Mouse (Mus musculus) olfactory bulb, adult 2 months (tissue): Measurements from ENCODE around the gene Lpcat4. TPM values are rescaled to one million over a fixed set of nuclear protein-coding genes. Genes with fewer than 3 reads are reported as not detected.

Experiments used
- H3K27ac ChIP-seq: fragments of 200-500 bp; 2 replicates; pipeline ENCODE4 v1.5.1; 2012; ENCODE audit warnings: low read depth, low read length; ENCODE audit not compliant: insufficient read depth
- H3K4me1 ChIP-seq: fragments of 200-500 bp; 2 replicates; pipeline ENCODE4 v1.6.1; 2012; ENCODE audit warnings: low read length; ENCODE audit not compliant: control insufficient read depth, insufficient read depth
- H3K4me3 ChIP-seq: fragments of 200-500 bp; 2 replicates; pipeline ENCODE4 v1.5.1; 2012; ENCODE audit warnings: mild to moderate bottlenecking, low read depth, low read length, moderate library complexity; ENCODE audit not compliant: insufficient read depth
- CTCF ChIP-seq: fragments of 200-500 bp; IDR thresholded peaks from 2 replicates; pipeline ENCODE4 v1.5.1; 2012; ENCODE audit warnings: low read depth, mild to moderate bottlenecking, low read length, moderate library complexity; ENCODE audit not compliant: insufficient read depth
- POLR2A ChIP-seq: fragments of 200-500 bp; IDR thresholded peaks from 2 replicates; pipeline ENCODE4 v1.6.1; 2012; ENCODE audit warnings: mild to moderate bottlenecking, low read depth, low read length, moderate library complexity; ENCODE audit not compliant: insufficient read depth
- WGBS: fragments of 180-500 bp; shearing (Covaris S2); methylation state at CpG from one replicate; pipeline ENCODE4 v1.1.7; 2018; 5-methylcytosine and 5-hydroxymethylcytosine counted together
- polyA plus RNA-seq: library from polyadenylated mRNA; stranded (reverse); fragments of >200 nt; gene quantifications from 2 replicates; pipeline ENCODE4 v1.2.4, GENCODE M21; 2012; ENCODE audit warnings: low replicate concordance; ENCODE audit not compliant: missing spikeins, insufficient read depth, insufficient read length

Gene Lpcat4
- polyA plus RNA-seq = not detected in 2 replicates

GRCm38 (mm10) chr2:112239212-112239934 is at the start of gene Lpcat4:
Lpcat4 (plus strand) TSS chr2:112239468.
- TF ChIP-seq POLR2A (peak; percentile 58; the same call in 1 of the 2 replicates), CTCF (peak; percentile 87)
- peak within 1 kb of the TSS; percentile 93 for H3K4me3 ChIP-seq
- WGBS = under 1% methylated on average over 93 of the region's 94 CpGs

GRCm38 (mm10) chr2:112196859-112197258 is 42.4 kb upstream of the Lpcat4 start:
- WGBS = 0% methylated on average over 2 of the region's 2 CpGs
- no peak overlapping the region for H3K27ac ChIP-seq
- TF ChIP-seq CTCF (no peak), POLR2A (no peak)
- H3K4me3 ChIP-seq = no peak overlapping the region
- H3K4me1 ChIP-seq = no peaks in the 10 kb centered on the region

More at GRCm38 (mm10) chr2:112239212-112239934, at the start of gene Lpcat4:
- Histone ChIP-seq H3K4me1 (peaks cover 9% of the 10 kb centered on the region), H3K27ac (peak within 1 kb of the TSS; percentile 93)

GRCm38 (mm10) chr2:112203056-112203455 is 36.2 kb upstream of the Lpcat4 start:
- H3K4me3 ChIP-seq = no peak overlapping the region
- H3K27ac ChIP-seq = no peak overlapping the region
- no peaks in the 10 kb centered on the region for H3K4me1 ChIP-seq
- WGBS = 44% methylated on average over 6 of the region's 6 CpGs
- no peak for TF ChIP-seq POLR2A
- TF ChIP-seq CTCF = no peak

GRCm38 (mm10) chr2:112210142-112210541 is 29.1 kb upstream of the Lpcat4 start:
- whole genome bisulfite sequencing = 17% methylated on average over 6 of the region's 6 CpGs
- no peak overlapping the region for H3K4me3 ChIP-seq
- TF ChIP-seq CTCF = no peak
- TF ChIP-seq POLR2A = no peak
- no peaks in the 10 kb centered on the region for H3K4me1 ChIP-seq
- no peak overlapping the region for H3K27ac ChIP-seq

- TF ChIP-seq CTCF (no peak), POLR2A (no peak)
- no peaks in the 10 kb centered on the region for H3K4me1 ChIP-seq
- H3K27ac ChIP-seq = no peak overlapping the region
- no peak overlapping the region for H3K4me3 ChIP-seq
- WGBS = 37% methylated on average over 2 of the region's 2 CpGs
Observed at GRCm38 (mm10) chr2:112210699-112211098, 28.6 kb upstream of the Lpcat4 start.

GRCm38 (mm10) chr2:112215977-112216376 is 23.3 kb upstream of the Lpcat4 start:
- Histone ChIP-seq H3K4me3 (no peak overlapping the region), H3K27ac (no peak overlapping the region), H3K4me1 (no peaks in the 10 kb centered on the region)
- TF ChIP-seq CTCF (no peak), POLR2A (no peak)
- WGBS = 8% methylated on average over 1 of the region's 1 CpGs

- Histone ChIP-seq H3K4me3 (no peak overlapping the region), H3K4me1 (no peaks in the 10 kb centered on the region), H3K27ac (no peak overlapping the region)
- TF ChIP-seq CTCF (no peak), POLR2A (no peak)
- WGBS = 78% methylated on average over 6 of the region's 6 CpGs
Observed at GRCm38 (mm10) chr2:112217614-112218013, 21.7 kb upstream of the Lpcat4 start.

GRCm38 (mm10) chr2:112220880-112221279 is 18.4 kb upstream of the Lpcat4 start:
- TF ChIP-seq CTCF = no peak
- TF ChIP-seq POLR2A = no peak
- WGBS = 75% methylated on average over 5 of the region's 5 CpGs
- Histone ChIP-seq H3K4me3 (no peak overlapping the region), H3K27ac (no peak overlapping the region), H3K4me1 (peaks cover 3% of the 10 kb centered on the region)

- WGBS = 67% methylated on average over 5 of the region's 5 CpGs
- TF ChIP-seq POLR2A (no peak), CTCF (no peak)
- Histone ChIP-seq H3K4me3 (no peak overlapping the region), H3K4me1 (peaks cover 3% of the 10 kb centered on the region), H3K27ac (no peak overlapping the region)
Observed at GRCm38 (mm10) chr2:112222607-112223006, 16.7 kb upstream of the Lpcat4 start.
